Mouse (Mus musculus) fibroblast of lung, adult 2 months (primary cell): Measurements from ENCODE around the gene Eif2b4.
A peak's percentile ranks its signal among the peaks of the same experiment; 100 is the strongest.
"Not testable (repeated sequence)": the region's sequence is repeated elsewhere in the genome, so short reads cannot be mapped to it uniquely, and the experiment has no call there.

ENCODE experiments used
- DNase-seq: peaks from one replicate; pipeline ENCODE4 v3.0.0-alpha.2; 2011; ENCODE audit warnings: low read depth

The Eif2b4 gene

GRCm38 (mm10) chr5:31192939-31193630 is at the start of gene Eif2b4, which contains the start of gene Snx17:
Gene Eif2b4, minus strand, starts transcription at chr5:31193430.
Gene Snx17, plus strand, starts transcription at chr5:31193227.
- DNase-seq = peak; percentile 97

GRCm38 (mm10) chr5:31242191-31242590 is 49.0 kb upstream of the Eif2b4 start:
- no peak for DNase-seq

GRCm38 (mm10) chr5:31241522-31242034 is 48.3 kb upstream of the Eif2b4 start:
- no peak for DNase-seq

- peak; percentile 86 for DNase-seq
These were observed 47.6 kb upstream of the Eif2b4 start, which contains the start of the genes Nrbp1 and Gm9970 for GRCm38 (mm10) chr5:31240637-31241521. Gene Nrbp1, plus strand, starts transcription at chr5:31240864. Gene Gm9970, minus strand, starts transcription at chr5:31241232.

- DNase-seq = no peak
These were observed 33.4 kb upstream of the Eif2b4 start for GRCm38 (mm10) chr5:31226641-31227040.

GRCm38 (mm10) chr5:31222696-31223095 is 29.5 kb upstream of the Eif2b4 start:
- DNase-seq = no peak

GRCm38 (mm10) chr5:31221304-31221945 is 28.2 kb upstream of the Eif2b4 start:
- DNase-seq = no peak

GRCm38 (mm10) chr5:31220448-31221303 is 27.4 kb upstream of the Eif2b4 start, which contains the start of gene Ppm1g:
Gene Ppm1g, minus strand, starts transcription at chr5:31220687.
- peak; percentile 82 for DNase-seq

GRCm38 (mm10) chr5:31219911-31220447 is 26.7 kb upstream of the Eif2b4 start:
- DNase-seq = no peak

- DNase-seq = no peak
These were observed 26.2 kb upstream of the Eif2b4 start for GRCm38 (mm10) chr5:31219474-31219873.

GRCm38 (mm10) chr5:31219070-31219469 is 25.8 kb upstream of the Eif2b4 start:
- no peak for DNase-seq

- no peak for DNase-seq
These were observed 25.1 kb upstream of the Eif2b4 start for GRCm38 (mm10) chr5:31218294-31218693.

- DNase-seq = not testable (repeated sequence)
These were observed 23.3 kb upstream of the Eif2b4 start for GRCm38 (mm10) chr5:31216554-31216953.

- DNase-seq = no peak
These were observed 11.2 kb upstream of the Eif2b4 start for GRCm38 (mm10) chr5:31204421-31204820.

GRCm38 (mm10) chr5:31203866-31204265 is 10.6 kb upstream of the Eif2b4 start:
- no peak for DNase-seq

- DNase-seq = no peak
These were observed 9.7 kb upstream of the Eif2b4 start for GRCm38 (mm10) chr5:31202933-31203332.

- peak; percentile 99 for DNase-seq
These were observed 8.7 kb upstream of the Eif2b4 start, which contains the start of gene Zfp513 for GRCm38 (mm10) chr5:31201742-31202590. Gene Zfp513, minus strand, starts transcription at chr5:31202303.

GRCm38 (mm10) chr5:31201042-31201741 is 8.0 kb upstream of the Eif2b4 start:
- no peak for DNase-seq

- no peak for DNase-seq
These were observed 7.1 kb upstream of the Eif2b4 start for GRCm38 (mm10) chr5:31200327-31200768.
